Mouse (Mus musculus) brown adipose tissue, adult 24 weeks (tissue): ENCODE results near the gene Gm43518. TPM values are rescaled to one million over a fixed set of nuclear protein-coding genes. Genes with fewer than 3 reads are reported as not detected.

Experiments
- H3K27ac ChIP-seq: fragments of 200-500 bp; replicated peaks from 2 replicates; pipeline ENCODE4 v1.5.1; 2012; ENCODE audit warnings: low read depth, mild to moderate bottlenecking, low read length
- H3K4me1 ChIP-seq: fragments of 200-500 bp; 2 replicates; pipeline ENCODE4 v1.6.1; 2012; ENCODE audit warnings: low read length, mixed read lengths; ENCODE audit not compliant: control insufficient read depth, insufficient read depth, insufficient read length
- H3K4me3 ChIP-seq: fragments of 200-500 bp; 2 replicates; pipeline ENCODE4 v1.5.1; 2012; ENCODE audit warnings: low read depth, mild to moderate bottlenecking, low read length, moderate library complexity; ENCODE audit not compliant: insufficient read depth
- polyA plus RNA-seq: library from polyadenylated mRNA; stranded (reverse); fragments of >200 nt; gene quantifications from 2 replicates; pipeline ENCODE4 v1.2.4, GENCODE M21; 2012; ENCODE audit not compliant: missing spikeins, insufficient read depth, insufficient read length

Gene Gm43518
- polyA plus RNA-seq, 1 experiment, result not detected

DNA sequence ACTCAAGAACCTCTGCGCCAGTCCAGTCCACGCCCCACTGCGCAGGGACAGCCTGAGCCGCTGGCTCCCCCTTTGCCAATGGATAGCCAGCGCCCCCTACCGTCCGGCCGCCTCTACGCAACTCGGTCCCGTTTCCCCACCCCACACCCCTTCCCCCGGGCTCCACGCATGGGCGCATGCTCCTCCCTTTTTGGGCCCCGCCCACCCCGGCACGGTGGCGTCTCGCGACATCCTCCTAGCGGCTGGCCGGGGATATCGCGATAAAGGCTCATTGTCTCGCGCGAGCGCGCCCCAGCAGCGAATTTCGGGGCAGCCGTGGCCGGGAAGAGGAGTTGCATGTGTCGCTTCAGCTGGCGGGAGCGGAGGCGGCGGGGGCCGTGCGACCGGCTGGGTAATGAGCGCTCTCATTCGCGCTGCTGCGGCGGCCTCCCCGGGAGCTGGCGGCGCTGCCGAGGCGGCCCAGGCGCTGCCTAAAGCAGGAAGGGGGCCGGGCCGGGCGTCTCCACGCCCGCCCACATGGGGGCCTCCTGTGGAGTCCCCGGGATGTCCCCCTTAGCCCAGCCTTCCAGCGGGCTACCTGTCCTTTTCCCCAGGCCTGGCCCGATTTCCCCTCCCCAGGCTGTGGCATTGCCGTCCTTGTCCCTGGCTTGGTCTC is 20.1 kb upstream of the Gm43518 start, which contains the start of gene Denr:
Denr (plus strand) TSS at position 200 of the 655 bp plus-strand sequence.
- H3K4me1 ChIP-seq, result 0 out of 2 replicates have a peak, but pooled peaks cover 6% of the 10 kb centered on the region
- H3K4me3 ChIP-seq, result peak within 1 kb of the TSS; percentile 89
- peak within 1 kb of the TSS; percentile 65 for H3K27ac ChIP-seq

DNA sequence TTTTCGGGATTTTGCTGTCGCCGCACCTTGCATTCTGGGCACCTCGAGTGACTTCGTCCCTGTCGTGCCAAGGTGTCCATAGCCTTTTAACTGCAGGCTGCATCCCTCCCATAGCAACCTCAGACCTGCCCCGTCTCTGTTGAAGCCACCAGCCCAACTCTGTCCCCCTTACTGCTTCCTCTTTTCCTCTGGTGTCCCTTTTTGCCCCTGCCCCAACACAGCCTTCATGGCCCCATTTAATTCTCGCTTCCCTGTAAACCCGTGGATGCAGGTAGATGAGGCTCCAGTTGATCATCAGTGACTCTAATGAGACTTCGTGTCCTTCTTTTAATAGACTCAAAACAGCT is 19.6 kb upstream of the Gm43518 start:
- peak overlapping the region; percentile 89 for H3K4me3 ChIP-seq
- 0 out of 2 replicates have a peak overlapping the region, but pooled peaks have one; percentile 65 for H3K27ac ChIP-seq
- 0 out of 2 replicates have a peak, but pooled peaks cover 6% of the 10 kb centered on the region for H3K4me1 ChIP-seq

DNA sequence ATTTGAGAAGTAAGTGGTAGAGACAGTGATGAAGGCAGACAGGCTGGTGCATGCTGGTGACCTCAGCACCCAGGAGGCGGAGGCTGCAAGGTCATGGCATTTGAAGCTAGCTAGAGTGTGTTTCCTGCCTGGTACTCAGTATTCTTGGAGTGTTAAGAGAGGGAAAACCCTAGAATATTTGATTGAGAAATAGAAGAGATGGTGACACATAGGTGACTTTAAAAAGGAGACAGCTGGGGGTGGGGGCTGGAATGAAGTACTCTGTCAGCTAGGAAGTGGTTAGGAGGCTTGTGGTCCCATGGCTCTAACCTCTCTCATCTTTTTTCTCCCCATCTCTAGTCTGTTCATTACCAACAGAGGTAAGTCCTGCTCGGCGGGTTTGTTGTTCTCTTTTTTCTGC is 12.4 kb upstream of the Gm43518 start:
- H3K4me3 ChIP-seq, result no peak overlapping the region
- H3K27ac ChIP-seq, result no peak overlapping the region
- peaks cover 2% of the 10 kb centered on the region; the same call in 1 of the 2 replicates for H3K4me1 ChIP-seq

DNA sequence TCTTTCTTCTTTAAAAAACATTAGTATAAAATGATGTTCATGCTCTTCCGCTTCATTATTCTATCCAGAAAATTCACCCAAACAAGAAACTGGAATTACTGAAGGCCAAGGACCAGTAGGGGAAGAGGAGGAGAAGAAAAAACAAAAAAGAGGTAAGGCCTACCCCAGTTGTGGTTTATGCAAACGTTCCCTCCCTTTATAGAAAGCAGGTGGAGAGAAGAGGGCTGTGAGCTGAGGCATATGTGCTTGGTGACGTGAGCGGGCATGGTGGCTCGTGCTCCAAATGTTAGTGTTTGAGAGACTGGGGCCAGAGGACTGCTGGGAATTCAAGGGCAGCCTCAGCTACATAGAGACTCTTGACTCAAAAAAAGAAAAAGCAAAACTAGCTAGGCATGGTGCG is 5.1 kb upstream of the Gm43518 start:
- Histone ChIP-seq H3K4me3 (no peak overlapping the region), H3K27ac (no peak overlapping the region), H3K4me1 (no peaks in the 10 kb centered on the region)

DNA sequence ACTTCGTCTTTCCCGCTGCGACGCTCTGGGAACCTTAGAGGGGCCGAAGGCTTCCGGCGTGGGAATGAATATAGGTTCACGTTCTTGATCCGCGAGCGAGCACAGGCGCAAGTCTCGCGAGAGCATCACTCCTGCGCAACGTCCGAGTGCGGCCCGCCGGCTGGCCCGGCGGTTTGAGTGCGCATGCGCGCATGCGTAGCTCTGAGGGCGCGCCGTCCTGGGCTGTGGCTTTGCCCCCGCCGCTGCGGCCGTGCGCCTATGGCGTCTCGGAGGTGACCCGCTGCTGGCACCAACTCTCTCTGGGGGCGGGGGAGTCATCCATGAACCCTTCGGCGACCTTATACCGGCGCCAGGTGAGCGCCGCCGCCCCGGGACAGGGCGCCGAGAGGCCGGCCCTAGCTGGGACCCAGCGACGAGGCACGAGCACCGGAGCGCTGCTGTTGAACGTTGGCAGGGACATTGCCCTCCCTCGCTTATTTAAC is 3.3 kb downstream of the Gm43518 start, which contains the start of gene Ccdc62:
Ccdc62 (plus strand) TSS at position 172 of the 482 bp plus-strand sequence.
- Histone ChIP-seq H3K27ac (peak within 1 kb of the TSS; percentile 93), H3K4me3 (peak within 1 kb of the TSS; percentile 98), H3K4me1 (peaks cover 2% of the 10 kb centered on the region)

DNA sequence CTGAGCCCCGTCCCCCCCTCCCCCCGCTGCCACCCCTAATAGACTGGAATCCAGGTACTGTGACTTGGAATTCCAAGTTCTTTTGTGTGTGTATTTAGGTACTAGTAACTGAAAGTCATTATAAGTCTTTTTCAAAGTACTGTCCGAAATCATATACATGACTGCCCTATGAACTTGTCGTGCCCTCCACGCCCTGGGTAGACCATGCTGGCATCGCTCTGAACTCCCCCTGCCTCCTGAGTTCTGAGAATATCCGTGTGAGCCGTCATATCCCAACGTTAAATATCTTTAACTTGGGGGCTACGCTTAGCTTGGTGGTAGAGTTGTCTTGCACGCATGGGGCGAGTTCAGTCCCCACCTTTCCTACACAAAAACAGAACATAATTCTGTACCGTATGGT is 3.9 kb downstream of the Gm43518 start:
- Histone ChIP-seq H3K4me3 (peak overlapping the region; percentile 98), H3K27ac (no peak overlapping the region), H3K4me1 (peaks cover 2% of the 10 kb centered on the region)

DNA sequence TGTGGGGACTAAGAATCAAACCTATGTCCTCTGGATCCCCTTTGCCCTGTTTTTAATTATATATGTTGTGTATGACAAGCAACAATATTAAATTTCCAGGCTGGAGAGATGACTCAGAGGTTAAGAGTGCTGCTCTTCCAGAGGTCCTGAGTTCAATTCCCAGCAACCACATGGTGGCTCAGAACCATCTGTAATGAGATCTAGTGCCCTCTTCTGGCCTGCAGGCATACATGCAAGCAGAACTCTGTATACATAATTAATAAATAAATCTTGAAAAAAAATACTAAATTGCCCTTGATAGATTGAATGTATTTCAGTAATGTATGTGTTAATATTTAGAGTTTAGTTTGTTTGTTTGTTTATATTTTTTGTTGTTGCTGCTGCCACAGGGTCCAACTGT is 5.7 kb downstream of the Gm43518 start:
- Histone ChIP-seq H3K27ac (no peak overlapping the region), H3K4me1 (peaks cover 2% of the 10 kb centered on the region), H3K4me3 (no peak overlapping the region)

DNA sequence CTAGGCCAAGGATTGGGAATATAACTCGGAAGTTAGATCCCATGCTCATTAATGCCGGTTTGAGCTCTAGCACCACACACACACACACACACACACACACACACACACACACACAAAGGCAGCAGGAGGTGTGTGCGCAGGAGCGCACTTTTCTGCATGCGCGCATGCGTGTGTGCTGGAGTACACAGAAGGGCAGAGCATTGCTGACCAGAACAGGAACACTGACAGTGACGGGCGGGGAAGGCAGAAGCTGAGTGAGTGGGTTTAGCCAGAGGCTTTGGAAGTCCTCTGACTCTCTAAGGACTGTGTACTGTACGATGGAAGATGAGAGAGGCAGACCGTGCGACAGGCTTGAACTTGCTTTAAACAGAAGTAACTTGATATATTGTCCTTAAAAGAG is 6.3 kb downstream of the Gm43518 start:
- no peak overlapping the region for H3K4me3 ChIP-seq
- peaks cover 2% of the 10 kb centered on the region for H3K4me1 ChIP-seq
- no peak overlapping the region for H3K27ac ChIP-seq

DNA sequence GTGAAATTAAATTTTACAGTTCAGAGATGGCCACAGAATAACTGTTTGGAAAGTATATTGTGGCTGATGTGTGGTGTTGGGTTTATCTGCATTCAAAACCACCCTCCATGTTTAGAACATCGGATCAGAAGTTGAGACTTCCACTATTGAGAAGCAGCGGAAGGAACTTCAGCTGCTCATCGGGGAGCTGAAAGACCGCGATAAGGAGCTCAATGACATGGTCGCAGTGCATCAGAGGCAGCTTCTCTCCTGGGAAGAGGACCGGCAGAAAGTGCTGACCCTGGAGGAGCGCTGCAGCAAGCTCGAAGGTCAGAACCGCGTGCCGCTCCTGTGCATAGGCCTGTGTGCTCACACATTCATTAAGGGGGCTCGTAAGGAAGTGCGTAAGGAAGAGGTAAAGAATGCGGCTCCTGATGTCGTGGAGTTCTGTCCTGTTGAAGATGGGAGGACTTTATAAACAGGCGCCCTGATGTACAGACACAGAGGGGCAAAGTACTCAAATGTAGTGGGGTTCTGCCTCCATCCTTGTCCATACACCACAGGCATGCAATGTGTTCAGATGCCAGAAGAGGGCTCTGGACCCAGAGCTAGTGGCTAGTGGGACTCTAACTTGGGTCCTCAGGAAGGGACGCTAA is 6.9 kb downstream of the Gm43518 start:
- Histone ChIP-seq H3K4me1 (peaks cover 2% of the 10 kb centered on the region), H3K27ac (no peak overlapping the region), H3K4me3 (no peak overlapping the region)

DNA sequence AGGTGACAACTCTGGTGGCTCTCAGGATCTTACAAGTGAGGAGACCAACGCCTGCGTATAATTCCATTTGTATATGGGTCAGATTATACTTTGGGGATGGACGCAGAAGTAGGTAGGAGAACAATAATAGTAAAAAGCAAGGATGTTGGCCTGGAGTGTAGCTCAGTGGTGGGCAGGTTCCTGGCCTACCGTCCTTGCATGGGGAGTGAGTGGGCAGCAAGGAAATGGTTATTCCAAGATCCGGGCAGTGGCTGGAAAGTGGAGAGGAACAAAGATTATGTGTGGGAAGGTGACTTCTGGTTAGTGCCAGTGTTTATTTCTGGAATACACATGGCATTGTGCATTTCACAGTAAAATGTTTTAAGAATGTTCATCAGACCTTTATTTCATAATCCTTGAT is 8.7 kb downstream of the Gm43518 start:
- peaks cover 2% of the 10 kb centered on the region for H3K4me1 ChIP-seq
- no peak overlapping the region for H3K27ac ChIP-seq
- H3K4me3 ChIP-seq, result no peak overlapping the region

DNA sequence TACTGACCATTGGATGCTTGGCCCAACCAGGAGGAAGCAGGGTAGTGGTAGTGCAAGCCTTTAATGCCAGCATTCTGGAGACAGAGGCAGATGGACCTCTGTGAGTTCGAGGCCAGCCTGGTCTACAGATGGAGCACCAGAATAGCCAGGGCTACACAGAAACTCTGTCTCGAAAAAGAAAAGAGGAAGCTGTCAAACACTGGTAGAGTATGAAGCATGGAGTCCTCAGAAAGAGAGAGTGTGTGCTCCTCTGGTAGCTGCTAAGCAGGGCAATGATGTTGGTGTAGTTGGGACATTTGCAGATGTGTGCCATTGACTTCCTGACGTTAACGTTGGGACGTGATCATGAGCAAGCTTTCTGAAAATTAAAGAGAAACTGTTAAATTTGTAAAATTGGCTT is 11.3 kb downstream of the Gm43518 start:
- Histone ChIP-seq H3K4me1 (no peaks in the 10 kb centered on the region), H3K27ac (no peak overlapping the region), H3K4me3 (no peak overlapping the region)

DNA sequence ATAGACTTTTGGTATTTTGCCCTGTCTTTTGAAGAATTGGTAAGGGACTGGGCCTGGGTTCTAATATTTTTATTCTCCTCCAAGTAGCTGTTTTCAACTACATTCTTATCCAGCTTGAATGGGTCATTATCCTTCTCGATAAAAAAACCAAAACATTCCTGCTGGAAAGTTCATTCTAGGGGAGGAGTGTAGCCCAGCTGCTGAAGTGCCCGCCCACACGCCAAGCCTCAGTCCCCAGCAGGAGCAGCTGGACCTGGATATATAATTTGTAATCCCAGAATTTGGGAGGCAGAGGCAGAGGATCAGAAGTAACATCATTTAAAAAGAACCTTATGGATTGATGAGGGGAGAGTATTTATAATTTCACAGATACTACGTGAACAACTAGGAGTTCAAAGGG is 19.3 kb downstream of the Gm43518 start:
- Histone ChIP-seq H3K4me3 (no peak overlapping the region), H3K27ac (no peak overlapping the region), H3K4me1 (no peaks in the 10 kb centered on the region)

DNA sequence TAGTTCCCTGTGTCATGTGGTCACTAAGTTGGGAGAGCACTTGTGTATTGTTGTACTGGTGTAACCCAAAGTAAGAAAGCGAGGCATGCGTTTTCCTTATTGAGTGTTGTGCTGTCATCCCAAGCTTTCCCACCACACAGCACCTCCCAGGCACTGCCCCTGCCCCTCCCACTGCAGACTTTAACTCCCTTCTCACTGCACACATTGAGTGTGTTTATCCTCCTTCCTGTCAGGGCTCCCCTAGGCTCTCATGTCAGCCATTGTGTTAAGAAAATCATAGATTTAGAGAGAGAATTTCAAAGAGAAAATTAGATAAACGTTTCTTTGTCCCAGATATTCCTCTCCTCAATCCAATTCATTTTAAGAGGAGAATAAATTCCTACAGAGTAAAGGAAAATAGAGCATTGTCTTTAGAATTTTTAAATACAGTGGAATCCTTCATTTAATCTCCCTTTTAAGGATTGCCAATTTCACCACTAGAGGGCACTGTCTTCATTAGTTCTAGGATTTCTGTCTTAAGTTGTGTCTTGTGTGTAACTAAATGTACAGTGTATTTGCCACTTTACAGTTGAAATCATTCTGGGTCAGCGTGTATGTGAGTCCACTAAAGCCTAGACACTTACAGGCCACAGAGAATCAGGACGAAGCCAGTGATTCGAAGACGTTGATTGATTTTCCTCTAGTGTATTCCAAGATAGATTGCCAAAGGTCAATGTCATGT is 20.0 kb downstream of the Gm43518 start:
- H3K4me3 ChIP-seq, result no peak overlapping the region
- no peaks in the 10 kb centered on the region for H3K4me1 ChIP-seq
- no peak overlapping the region for H3K27ac ChIP-seq

DNA sequence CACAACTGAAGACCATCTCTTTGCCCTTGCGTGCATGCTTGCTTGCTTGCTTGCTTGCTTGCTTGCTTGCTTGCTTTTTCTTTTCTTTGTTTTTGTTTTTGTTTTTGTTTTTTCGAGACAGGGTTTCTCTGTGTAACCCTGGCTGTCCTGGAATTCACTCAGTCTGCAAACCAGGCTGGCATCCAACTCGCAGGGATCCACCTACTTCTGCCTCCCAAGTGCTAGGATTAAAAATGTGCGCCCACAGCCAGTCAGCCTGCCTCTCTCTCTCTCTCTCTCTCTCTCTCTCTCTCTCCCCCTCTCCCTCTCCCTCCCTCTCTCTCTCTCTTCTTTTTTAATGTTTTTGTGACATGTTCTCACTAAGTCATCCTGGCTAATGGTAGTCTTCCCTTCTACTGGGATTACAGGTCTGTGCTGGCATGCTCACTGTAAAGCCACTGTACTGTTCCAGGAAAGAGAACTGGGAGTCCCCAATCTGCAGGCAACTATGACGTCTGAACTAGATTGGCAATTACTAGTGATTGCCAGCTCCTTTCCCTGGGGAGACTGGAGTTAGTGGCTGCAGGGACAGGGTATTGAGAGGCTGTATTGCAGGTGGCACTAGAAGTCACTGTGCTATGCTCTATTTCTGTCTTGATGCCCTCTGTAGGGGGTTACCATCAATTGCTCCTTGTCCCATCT is 25.3 kb downstream of the Gm43518 start:
- no peak overlapping the region for H3K27ac ChIP-seq

DNA sequence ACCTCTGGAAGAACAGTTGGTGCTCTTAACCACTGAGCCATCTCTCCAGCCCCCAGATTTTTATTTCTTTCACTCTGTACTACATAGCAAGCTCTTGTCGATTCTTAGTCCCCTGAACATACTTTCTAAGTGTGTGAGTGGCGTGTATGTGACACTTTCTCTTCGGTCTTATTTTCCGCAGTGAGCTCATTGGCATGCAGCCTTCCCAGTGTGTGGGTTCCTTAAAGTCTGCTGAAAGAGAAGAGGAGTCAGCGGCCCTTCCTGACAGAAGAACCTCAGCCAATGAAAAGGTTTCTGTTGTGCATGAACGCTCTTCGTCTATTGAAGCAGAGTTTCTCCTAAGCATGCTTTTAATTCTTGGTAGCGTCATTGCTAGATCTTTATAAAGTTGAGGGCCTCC is 30.0 kb downstream of the Gm43518 start:
- Histone ChIP-seq H3K4me1 (no peaks in the 10 kb centered on the region), H3K4me3 (no peak overlapping the region), H3K27ac (no peak overlapping the region)

More for the DNA sequence above, 25.3 kb downstream of the Gm43518 start:
- no peak overlapping the region for H3K4me3 ChIP-seq
- no peaks in the 10 kb centered on the region for H3K4me1 ChIP-seq
